Mouse (Mus musculus): ENCODE data around the gene Olfr434. TPM values are rescaled to one million over a fixed set of nuclear protein-coding genes. Genes with fewer than 3 reads are reported as not detected.

The Olfr434 gene
- polyA plus RNA-seq, 1 experiment from 2014 or later = not detected

Other genes with a start within 250 kb of the Olfr434 start
- not detected in 2 replicates for gene Olfr441, start 106.7 kb upstream of the Olfr434 start, polyA plus RNA-seq (2014; fragmentation: Nextera tagmentation; extraction: Ambion mirVana)
- gene Olfr237-ps1, start 66.5 kb upstream of the Olfr434 start, polyA plus RNA-seq (2014; fragmentation: Nextera tagmentation; extraction: Ambion mirVana) = not detected in 2 replicates
- not detected in 2 replicates for gene Olfr437, start 49.7 kb upstream of the Olfr434 start, polyA plus RNA-seq (2014; fragmentation: Nextera tagmentation; extraction: Ambion mirVana)
- not detected in 2 replicates for gene Olfr13, start 40.9 kb upstream of the Olfr434 start, polyA plus RNA-seq (2014; fragmentation: Nextera tagmentation; extraction: Ambion mirVana)
- gene Olfr435, start 15.9 kb upstream of the Olfr434 start, polyA plus RNA-seq (2014; fragmentation: Nextera tagmentation; extraction: Ambion mirVana) = not detected in 2 replicates
- gene Olfr47, start 18.5 kb downstream of the Olfr434 start, polyA plus RNA-seq (2014; fragmentation: Nextera tagmentation; extraction: Ambion mirVana) = not detected in 2 replicates
- gene Arhgef5, start 52.6 kb downstream of the Olfr434 start, polyA plus RNA-seq (2014; fragmentation: Nextera tagmentation; extraction: Ambion mirVana) = 2.0 and 2.6 TPM in 2 replicates
- gene Nobox, start 96.5 kb downstream of the Olfr434 start, polyA plus RNA-seq (2014; fragmentation: Nextera tagmentation; extraction: Ambion mirVana) = not detected in 2 replicates